Mouse (Mus musculus) stomach, postnatal 0 days (tissue): ENCODE data around the gene Spg21. TPM values are rescaled to one million over a fixed set of nuclear protein-coding genes. Genes with fewer than 3 reads are reported as not detected.
A peak's percentile ranks its signal among the peaks of the same experiment; 100 is the strongest.

Experiments
- ATAC-seq: fragments of 200-750 bp; cut with Nextera tagmentation; 2 replicates; pipeline ENCODE4 v1.8.0; 2017; ENCODE audit not compliant: low FRiP score, low TSS enrichment
- DNase-seq: peaks from one replicate; pipeline ENCODE4 v3.0.0-alpha.2; 2016; ENCODE audit warnings: low spot score
- H3K27ac ChIP-seq: fragments of 300-500 bp; sonication (generic); replicated peaks from 2 replicates; pipeline ENCODE4 v1.5.1; 2014; ENCODE audit warnings: mild to moderate bottlenecking, control low read depth
- H3K27me3 ChIP-seq: fragments of 300-500 bp; sonication (generic); 2 replicates; pipeline ENCODE4 v1.6.1; 2014; ENCODE audit warnings: low read length; ENCODE audit not compliant: control insufficient read depth, insufficient read depth
- H3K36me3 ChIP-seq: fragments of 300-500 bp; sonication (generic); 2 replicates; pipeline ENCODE4 v1.6.1; 2014; ENCODE audit warnings: low read length, mixed read lengths; ENCODE audit not compliant: control insufficient read depth, insufficient read depth
- H3K4me1 ChIP-seq: fragments of 300-500 bp; sonication (generic); replicated peaks from 2 replicates; pipeline ENCODE4 v1.6.1; 2014; ENCODE audit warnings: antibody characterized with exemption; ENCODE audit not compliant: control insufficient read depth, insufficient read depth
- H3K4me2 ChIP-seq: fragments of 300-500 bp; sonication (generic); replicated peaks from 2 replicates; pipeline ENCODE4 v1.6.1; 2014; ENCODE audit warnings: low read depth, mild to moderate bottlenecking, control low read depth, moderate library complexity
- H3K4me3 ChIP-seq: fragments of 300-500 bp; sonication (generic); 2 replicates; pipeline ENCODE4 v1.5.1; 2014; ENCODE audit warnings: low read depth, low read length, control low read depth
- H3K9ac ChIP-seq: fragments of 300-500 bp; sonication (generic); 2 replicates; pipeline ENCODE4 v1.6.1; 2014; ENCODE audit warnings: mild to moderate bottlenecking, low read length, control low read depth, mixed read lengths
- H3K9me3 ChIP-seq: fragments of 300-500 bp; sonication (generic); 2 replicates; pipeline ENCODE4 v1.6.1; 2016; ENCODE audit warnings: low read length; ENCODE audit not compliant: control insufficient read depth
- CTCF ChIP-seq: IDR thresholded peaks from 2 replicates; pipeline ENCODE4 v1.5.1; 2016; ENCODE audit warnings: antibody characterized with exemption, low read depth, mild to moderate bottlenecking, moderate library complexity
- EP300 ChIP-seq: optimal IDR thresholded peaks from 2 replicates; pipeline ENCODE3; 2016; ENCODE audit warnings: antibody characterized with exemption
- WGBS: fragments of 180-500 bp; shearing (Covaris S2); extraction: QIAGEN DNeasy Blood & Tissue Kit; methylation state at CpG from one replicate; pipeline ENCODE4 v1.1.7; 2014; 5-methylcytosine and 5-hydroxymethylcytosine counted together
- polyA plus RNA-seq: library from polyadenylated mRNA; unstranded; fragments of >200 nt; fragmentation: Nextera tagmentation; extraction: Ambion mirVana; gene quantifications from 2 replicates; pipeline ENCODE4 v1.2.1, GENCODE M21; 2015

The Spg21 gene
- polyA plus RNA-seq, 1 experiment from 2014 or later, result 62.3 TPM

DNA sequence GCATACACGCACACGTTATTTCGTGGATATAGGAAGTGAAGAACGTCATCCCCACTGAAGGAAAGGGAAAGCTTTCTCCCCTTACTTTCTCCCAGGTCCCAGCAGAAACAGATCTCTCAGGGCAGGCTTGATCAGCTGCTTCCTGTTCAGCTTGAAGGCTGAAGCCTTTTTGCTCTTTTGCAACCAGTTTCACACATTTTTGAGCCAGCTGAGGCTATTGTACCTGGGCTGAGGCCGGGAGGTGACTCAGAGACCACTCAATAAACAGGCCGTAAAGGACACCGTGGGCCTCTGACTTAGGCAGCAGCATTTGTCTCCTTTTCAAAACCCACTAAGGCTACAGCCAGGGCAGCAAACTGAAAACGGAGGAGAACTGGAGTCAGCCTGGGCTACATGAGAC lies 72.2 kb downstream of the Spg21 start:
- ATAC-seq, result no peak
- TF ChIP-seq CTCF, result no peak
- no peak for TF ChIP-seq EP300
- no peak overlapping the region for H3K27ac ChIP-seq
- no peaks in the 10 kb centered on the region for H3K36me3 ChIP-seq
- no peaks in the 10 kb centered on the region for H3K27me3 ChIP-seq
- no peak overlapping the region for H3K4me2 ChIP-seq
- DNase-seq, result no peak
- H3K9me3 ChIP-seq, result no peaks in the 10 kb centered on the region
- no peaks in the 10 kb centered on the region; the same call in 1 of the 2 replicates for H3K4me1 ChIP-seq
- H3K9ac ChIP-seq, result no peak overlapping the region
- H3K4me3 ChIP-seq, result no peak overlapping the region
- WGBS, result 56% methylated on average over 8 of the region's 8 CpGs

DNA sequence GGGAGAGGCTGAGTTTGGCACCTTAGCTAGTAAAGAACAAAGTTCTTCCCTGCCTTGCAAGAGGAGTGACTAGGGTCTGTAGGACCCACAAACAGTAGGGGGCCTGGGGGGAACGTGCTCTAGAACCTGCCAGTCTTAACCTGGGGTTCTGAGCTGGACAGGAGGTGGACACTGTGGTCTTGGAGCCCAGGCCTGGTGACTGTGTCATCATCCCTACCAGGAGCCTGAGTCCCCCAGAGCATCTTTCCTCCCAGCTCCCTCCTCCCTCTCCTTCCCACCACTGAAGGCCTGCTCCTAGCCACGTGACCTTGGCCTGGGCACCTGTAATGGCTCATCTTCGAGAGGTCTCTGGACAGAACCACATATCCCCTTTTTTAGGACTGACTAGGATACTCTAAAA lies 73.4 kb downstream of the Spg21 start:
- TF ChIP-seq CTCF, result no peak
- no peak for TF ChIP-seq EP300
- H3K4me1 ChIP-seq, result no peaks in the 10 kb centered on the region
- no peaks in the 10 kb centered on the region for H3K9me3 ChIP-seq
- no peak overlapping the region for H3K9ac ChIP-seq
- H3K36me3 ChIP-seq, result no peaks in the 10 kb centered on the region
- DNase-seq (no peak), ATAC-seq (no peak)
- H3K4me2 ChIP-seq, result no peak overlapping the region
- H3K27me3 ChIP-seq, result no peaks in the 10 kb centered on the region
- 90% methylated on average over 3 of the region's 3 CpGs for WGBS
- no peak overlapping the region for H3K27ac ChIP-seq
- H3K4me3 ChIP-seq, result no peak overlapping the region

DNA sequence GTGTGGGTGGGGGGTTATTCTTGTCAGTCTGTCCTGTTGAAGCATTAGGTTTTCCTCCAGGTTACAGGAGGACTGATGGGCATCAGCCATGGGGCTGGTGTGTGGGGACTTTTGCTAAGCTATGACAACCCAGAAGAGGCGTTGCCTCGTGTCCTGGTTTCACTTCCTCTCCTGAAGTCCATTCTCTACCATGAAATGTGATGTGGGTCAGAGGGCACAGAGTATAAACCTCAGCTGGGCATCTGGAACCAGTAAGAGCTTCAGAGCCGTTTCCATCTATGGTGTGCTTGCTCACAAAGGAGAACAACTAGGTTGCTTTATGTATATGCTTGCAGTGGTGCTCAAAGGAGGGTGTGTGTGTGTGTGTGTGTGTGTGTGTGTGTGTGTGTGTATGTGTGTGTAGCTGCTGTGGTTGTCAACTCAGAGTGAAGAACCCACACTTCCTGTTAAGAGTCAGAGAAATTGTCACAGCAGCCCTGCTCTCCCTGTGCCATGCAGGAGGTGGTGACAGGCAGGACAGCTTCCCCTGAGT lies 74.5 kb downstream of the Spg21 start:
- Histone ChIP-seq H3K36me3 (no peaks in the 10 kb centered on the region), H3K27me3 (no peaks in the 10 kb centered on the region), H3K4me3 (no peak overlapping the region), H3K27ac (no peak overlapping the region), H3K9me3 (no peaks in the 10 kb centered on the region), H3K4me2 (no peak overlapping the region), H3K9ac (no peak overlapping the region), H3K4me1 (no peaks in the 10 kb centered on the region)
- TF ChIP-seq CTCF, result no peak
- TF ChIP-seq EP300, result no peak
- DNase-seq, result no peak
- WGBS, result 37% methylated on average over 3 of the region's 3 CpGs
- 0 out of 2 replicates have a peak, but pooled peaks have one; percentile 16 for ATAC-seq

DNA sequence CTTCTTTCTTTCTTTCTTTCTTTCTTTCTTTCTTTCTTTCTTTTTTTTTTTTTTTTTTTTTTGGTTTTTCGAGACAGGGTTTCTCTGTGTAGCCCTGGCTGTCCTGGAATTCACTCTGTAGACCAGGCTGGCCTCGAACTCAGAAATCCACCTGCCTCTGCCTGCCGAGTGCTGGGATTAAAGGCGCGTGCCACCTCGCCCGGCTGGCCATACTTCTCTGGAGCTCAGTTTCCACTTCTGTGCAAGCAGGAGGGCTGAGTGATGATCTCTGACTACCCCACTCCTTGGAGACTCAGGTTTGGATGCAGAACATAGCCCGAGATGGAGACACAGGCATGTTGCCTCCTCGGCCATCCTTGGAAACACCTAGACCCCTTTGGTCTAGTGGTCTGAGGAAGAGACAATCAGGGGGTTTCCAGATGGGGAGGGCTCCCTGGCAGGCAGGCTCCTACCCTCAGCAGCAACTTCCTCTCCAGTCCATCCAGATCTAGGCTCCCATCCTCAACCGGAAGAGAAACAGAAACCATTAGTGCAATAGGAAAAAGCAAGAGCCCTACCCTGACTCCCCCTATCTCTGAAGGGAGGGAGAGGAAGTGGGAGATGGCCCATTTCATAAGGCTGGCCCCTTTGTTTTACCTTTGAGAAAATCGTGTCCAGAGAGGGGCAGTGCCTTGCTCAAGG lies 75.2 kb downstream of the Spg21 start:
- no peaks in the 10 kb centered on the region for H3K27me3 ChIP-seq
- H3K4me3 ChIP-seq, result no peak overlapping the region
- no peaks in the 10 kb centered on the region for H3K4me1 ChIP-seq
- ATAC-seq (no peak), DNase-seq (no peak)
- no peak overlapping the region for H3K27ac ChIP-seq
- no peaks in the 10 kb centered on the region for H3K9me3 ChIP-seq
- no peak overlapping the region for H3K9ac ChIP-seq
- TF ChIP-seq EP300 (no peak), CTCF (no peak)
- H3K4me2 ChIP-seq, result no peak overlapping the region
- 85% methylated on average over 10 of the region's 11 CpGs for WGBS
- H3K36me3 ChIP-seq, result no peaks in the 10 kb centered on the region

DNA sequence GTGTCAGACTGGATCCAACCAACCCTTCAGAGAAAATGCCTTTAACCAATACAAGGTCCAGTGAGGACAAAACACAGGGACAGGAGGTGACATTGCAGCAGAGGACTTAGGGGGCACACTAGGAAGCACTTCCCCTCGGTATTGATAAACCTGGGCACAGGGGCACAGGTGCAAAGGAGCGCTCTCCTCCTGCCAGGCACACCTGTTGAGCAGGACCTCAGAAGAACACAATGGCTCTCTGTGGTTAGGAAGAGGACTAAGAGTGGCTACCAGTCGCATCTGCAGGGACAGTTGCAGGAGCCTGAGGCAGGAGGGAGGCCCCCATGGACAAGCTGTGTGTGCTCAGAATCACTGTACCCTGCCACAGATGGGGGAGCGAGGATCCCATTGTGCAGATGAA lies 75.7 kb downstream of the Spg21 start:
- ATAC-seq (no peak), DNase-seq (no peak)
- TF ChIP-seq CTCF, result no peak
- TF ChIP-seq EP300, result no peak
- Histone ChIP-seq H3K27me3 (no peaks in the 10 kb centered on the region), H3K27ac (no peak overlapping the region), H3K36me3 (no peaks in the 10 kb centered on the region), H3K9me3 (no peaks in the 10 kb centered on the region), H3K9ac (no peak overlapping the region), H3K4me3 (no peak overlapping the region), H3K4me1 (no peaks in the 10 kb centered on the region), H3K4me2 (no peak overlapping the region)
- WGBS, result 73% methylated on average over 4 of the region's 4 CpGs

Other genes starting within 250 kb of the Spg21 start
- gene Cilp, start 195.8 kb upstream of the Spg21 start, polyA plus RNA-seq, result 0.61 and 0.79 TPM in 2 replicates
- 47.9 and 49.7 TPM in 2 replicates for gene Clpx, start 166.7 kb upstream of the Spg21 start, polyA plus RNA-seq
- 5.4 and 5.8 TPM in 2 replicates for gene Pdcd7, start 114.8 kb upstream of the Spg21 start, polyA plus RNA-seq
- not detected in 2 replicates for gene Ubap1l, start 99.9 kb upstream of the Spg21 start, polyA plus RNA-seq
- 0.38 and 0.49 TPM in 2 replicates for gene Kbtbd13, start 69.3 kb upstream of the Spg21 start, polyA plus RNA-seq
- gene Rasl12, start 62.4 kb upstream of the Spg21 start, polyA plus RNA-seq, result 3.7 and 3.9 TPM in 2 replicates
- gene Slc51b, start 38.0 kb upstream of the Spg21 start, polyA plus RNA-seq, result not detected in 2 replicates
- gene Mtfmt, start 25.2 kb upstream of the Spg21 start, polyA plus RNA-seq, result 11.5 and 12.4 TPM in 2 replicates
- gene Ankdd1a, start 59.2 kb downstream of the Spg21 start, polyA plus RNA-seq, result 0.18 and 0.35 TPM in 2 replicates
- gene Plekho2, start 119.1 kb downstream of the Spg21 start, polyA plus RNA-seq, result 9.6 and 10.6 TPM in 2 replicates
- 2.1 and 2.4 TPM in 2 replicates for gene Pif1, start 126.2 kb downstream of the Spg21 start, polyA plus RNA-seq
- 18.1 and 19.9 TPM in 2 replicates for gene Rbpms2, start 168.7 kb downstream of the Spg21 start, polyA plus RNA-seq
- gene Oaz2, start 207.1 kb downstream of the Spg21 start, polyA plus RNA-seq, result 138 and 144 TPM in 2 replicates